In genomic region chr16:18730640-18731039, GRCm38 (mm10) we compare ENCODE assay signal across 27 mouse cellular contexts. TPM values are rescaled to one million over a fixed set of nuclear protein-coding genes. Genes with fewer than 3 reads are reported as not detected.
DNase-seq lines count a peak whose midpoint lies in the region; ATAC-seq and TF ChIP-seq lines count a peak whose summit lies in the region.
"Had no signal": no experiment of that assay in that cellular context is flagged by ENCODE, and none has a peak within 500 bp of the region (broad histone marks: within the 10 kb centered on the region; RNA-seq: fewer than 3 reads in every experiment).

No protein-coding gene starts in this region.

- WGBS in embryonic facial prominence, embryonic 14.5 days, result 69% methylated on average over 3 of the region's 3 CpGs
- WGBS in embryonic facial prominence, embryonic 10.5 days, result 85% methylated on average over 3 of the region's 3 CpGs
- 36% methylated on average over 3 of the region's 3 CpGs for WGBS in lung, embryonic 14.5 days
- WGBS in intestine, postnatal 0 days, result 34% methylated on average over 3 of the region's 3 CpGs
- WGBS in hindbrain, embryonic 12.5 days, result 81% methylated on average over 3 of the region's 3 CpGs

- H3K9me3 ChIP-seq in embryonic facial prominence, embryonic 14.5 days (ENCODE audit: control insufficient read depth, low read length), result no peaks in the 10 kb centered on the region
- H3K9me3 ChIP-seq in embryonic facial prominence, embryonic 10.5 days, result no peaks in the 10 kb centered on the region
- H3K9me3 ChIP-seq in lung, embryonic 14.5 days (ENCODE audit: low read depth, low read length), result no peaks in the 10 kb centered on the region
- no peaks in the 10 kb centered on the region for H3K9me3 ChIP-seq in CH12.LX (replicated peaks; ENCODE audit: low read length)
- no peaks in the 10 kb centered on the region for H3K9me3 ChIP-seq in intestine, postnatal 0 days (ENCODE audit: control insufficient read depth)
- H3K9me3 ChIP-seq in hindbrain, embryonic 12.5 days (replicated peaks), result no peaks in the 10 kb centered on the region
- H3K9me3 ChIP-seq: embryonic facial prominence, embryonic 15.5 days; G1E; heart, embryonic 10.5 days; heart, embryonic 13.5 days; hindbrain, embryonic 15.5 days had no signal

- H3K27ac ChIP-seq in embryonic facial prominence, embryonic 14.5 days (replicated peaks; ENCODE audit: low read depth, low read length), result no peak overlapping the region
- H3K27ac ChIP-seq in embryonic facial prominence, embryonic 10.5 days (replicated peaks), result no peak overlapping the region
- H3K27ac ChIP-seq in lung, embryonic 14.5 days (ENCODE audit: low read depth), result no peak overlapping the region
- H3K27ac ChIP-seq in CH12.LX (ENCODE audit: insufficient read depth, low read depth), result no peak overlapping the region
- H3K27ac ChIP-seq in intestine, postnatal 0 days (ENCODE audit: low read depth, low read length), result no peak overlapping the region
- no peak overlapping the region for H3K27ac ChIP-seq in hindbrain, embryonic 12.5 days
- H3K27ac ChIP-seq: embryonic facial prominence, embryonic 15.5 days; gastrocnemius, adult 2 months; heart, embryonic 10.5 days; heart, embryonic 13.5 days; hindbrain, embryonic 15.5 days had no signal

- ATAC-seq in embryonic facial prominence, embryonic 14.5 days (ENCODE audit: low read depth), result no peak
- no peak for ATAC-seq in lung, embryonic 14.5 days (ENCODE audit: insufficient read depth)
- ATAC-seq in intestine, postnatal 0 days, result peak; percentile 70
- ATAC-seq in hindbrain, embryonic 12.5 days (ENCODE audit: low FRiP score), result no peak
- ATAC-seq: forebrain, embryonic 14.5 days; forebrain, postnatal 0 days; Patski had no signal

- in situ Hi-C loops in CH12.LX (cut with MboI; ENCODE audit: low pct_ligation_motif_present, low pct_unique_long_range_greater_than_20kb, low sequenced_read_pairs), result no loop called here

- H3K4me3 ChIP-seq in embryonic facial prominence, embryonic 14.5 days (ENCODE audit: low read depth, low read length), result no peak overlapping the region
- no peak overlapping the region for H3K4me3 ChIP-seq in embryonic facial prominence, embryonic 10.5 days
- no peak overlapping the region for H3K4me3 ChIP-seq in lung, embryonic 14.5 days (ENCODE audit: low read depth, low read length)
- no peak overlapping the region for H3K4me3 ChIP-seq in CH12.LX (replicated peaks in 1 of 3; ENCODE audit: low read depth in 2 of 3, low read length in 2 of 3, poor library complexity in 1 of 3)
- H3K4me3 ChIP-seq in intestine, postnatal 0 days (ENCODE audit: low read depth, low read length), result no peak overlapping the region
- no peak overlapping the region for H3K4me3 ChIP-seq in hindbrain, embryonic 12.5 days
- H3K4me3 ChIP-seq: embryonic facial prominence, embryonic 15.5 days; gastrocnemius, adult 2 months; heart, embryonic 10.5 days; heart, embryonic 13.5 days; hindbrain, embryonic 15.5 days had no signal

- no peak overlapping the region for H3K9ac ChIP-seq in embryonic facial prominence, embryonic 14.5 days (ENCODE audit: low read depth, low read length)
- H3K9ac ChIP-seq in lung, embryonic 14.5 days, result no peak overlapping the region
- no peak overlapping the region for H3K9ac ChIP-seq in CH12.LX (ENCODE audit: insufficient read depth, low read depth)
- no peak overlapping the region for H3K9ac ChIP-seq in intestine, postnatal 0 days (ENCODE audit: low read depth, low read length)
- no peak overlapping the region for H3K9ac ChIP-seq in hindbrain, embryonic 12.5 days
- H3K9ac ChIP-seq: embryonic facial prominence, embryonic 15.5 days; forebrain, postnatal 0 days; heart, embryonic 13.5 days; hindbrain, embryonic 15.5 days had no signal

- peak; percentile 22 for DNase-seq in embryonic facial prominence, embryonic 14.5 days (ENCODE audit: low spot score)
- DNase-seq in embryonic facial prominence, embryonic 10.5 days (ENCODE audit: low spot score), result no peak
- peak; percentile 27 for DNase-seq in lung, embryonic 14.5 days
- no peak for DNase-seq in lung, adult 18-20 months
- DNase-seq in CH12.LX (ENCODE audit: extremely low read depth), result no peak
- no peak for DNase-seq in cerebellum, postnatal 4 days (ENCODE audit: low spot score in 2 of 2)
- DNase-seq: adrenal gland, postnatal 14 days; cerebellum, adult 11 months; cerebellum, adult 2 months; cerebellum, adult 9-11 months; cerebellum, postnatal 25 days; embryo, embryonic 11 days; forebrain, postnatal 0 days; gastrocnemius, adult 2 months; gastrocnemius, postnatal 14 days; heart, adult 18-20 months; heart, postnatal 14 days; heart, postnatal 4 days had no signal

- no peak for TF ChIP-seq CTCF in lung, embryonic 14.5 days (IDR thresholded peaks at IDR 0.05; ENCODE audit: low read depth)
- TF ChIP-seq CTCF in CH12.LX (conservative IDR thresholded peaks at IDR 0.05 in 1 of 2, IDR thresholded peaks at IDR 0.05 in 1 of 2; ENCODE audit: low read depth in 2 of 2, low read length in 2 of 2), result no peak
- no peak for TF ChIP-seq CTCF in intestine, postnatal 0 days (IDR thresholded peaks at IDR 0.05; ENCODE audit: low read depth)

- TF ChIP-seq RAD21 in CH12.LX (IDR thresholded peaks at IDR 0.05; ENCODE audit: low read depth, low read length), result no peak

- no peak for TF ChIP-seq EP300 in CH12.LX (IDR thresholded peaks at IDR 0.05; ENCODE audit: low read length)

- H3K36me3 ChIP-seq in embryonic facial prominence, embryonic 14.5 days (ENCODE audit: control insufficient read depth, insufficient read depth, low read length), result no peaks in the 10 kb centered on the region
- no peaks in the 10 kb centered on the region for H3K36me3 ChIP-seq in embryonic facial prominence, embryonic 10.5 days (replicated peaks)
- H3K36me3 ChIP-seq in lung, embryonic 14.5 days (ENCODE audit: insufficient read depth), result no peaks in the 10 kb centered on the region
- H3K36me3 ChIP-seq in CH12.LX (replicated peaks in 1 of 2; ENCODE audit: control insufficient read depth in 1 of 2, insufficient read depth in 1 of 2, low read length in 1 of 2), result no peaks in the 10 kb centered on the region
- no peaks in the 10 kb centered on the region for H3K36me3 ChIP-seq in intestine, postnatal 0 days (ENCODE audit: control insufficient read depth, insufficient read depth)
- H3K36me3 ChIP-seq in hindbrain, embryonic 12.5 days, result no peaks in the 10 kb centered on the region
- H3K36me3 ChIP-seq: embryonic facial prominence, embryonic 15.5 days; G1E; heart, embryonic 10.5 days; heart, embryonic 13.5 days; hindbrain, embryonic 15.5 days had no signal

- dilution Hi-C loops in CH12.LX (cut with MboI; ENCODE audit: extremely low pct_ligation_motif_present, extremely low pct_unique_long_range_greater_than_20kb, low sequenced_read_pairs), result no loop called here

- H3K79me2 ChIP-seq in CH12.LX (replicated peaks; ENCODE audit: control insufficient read depth, extremely low read depth, insufficient read depth, poor library complexity, severe bottlenecking), result no peaks in the 10 kb centered on the region

- no peak for TF ChIP-seq POLR2A in CH12.LX (IDR thresholded peaks at IDR 0.05; ENCODE audit: low read depth, low read length)

- no peak overlapping the region for H3K4me2 ChIP-seq in embryonic facial prominence, embryonic 14.5 days (ENCODE audit: low read depth, low read length)
- no peak overlapping the region for H3K4me2 ChIP-seq in lung, embryonic 14.5 days
- no peak overlapping the region for H3K4me2 ChIP-seq in CH12.LX (ENCODE audit: insufficient read depth, low read depth, poor library complexity, severe bottlenecking)
- H3K4me2 ChIP-seq in intestine, postnatal 0 days (replicated peaks; ENCODE audit: low read depth), result no peak overlapping the region
- H3K4me2 ChIP-seq in hindbrain, embryonic 12.5 days (replicated peaks), result no peak overlapping the region
- H3K4me2 ChIP-seq: embryonic facial prominence, embryonic 15.5 days; heart, embryonic 13.5 days; hindbrain, embryonic 15.5 days had no signal

- H3K4me1 ChIP-seq in embryonic facial prominence, embryonic 14.5 days (ENCODE audit: control insufficient read depth, insufficient read depth, low read length), result no peaks in the 10 kb centered on the region
- no peaks in the 10 kb centered on the region; the same call in none of the 2 replicates for H3K4me1 ChIP-seq in embryonic facial prominence, embryonic 10.5 days
- no peaks in the 10 kb centered on the region for H3K4me1 ChIP-seq in lung, embryonic 14.5 days (ENCODE audit: insufficient read depth)
- peaks cover 0 to 33% of the 10 kb centered on the region in 2 experiments; a peak in 2 of 4 replicates for H3K4me1 ChIP-seq in CH12.LX (ENCODE audit: control insufficient read depth in 1 of 2, insufficient read depth in 2 of 2)
- 0 out of 2 replicates have a peak, but pooled peaks cover 3% of the 10 kb centered on the region for H3K4me1 ChIP-seq in intestine, postnatal 0 days (replicated peaks; ENCODE audit: control insufficient read depth, insufficient read depth, low read length)
- no peaks in the 10 kb centered on the region for H3K4me1 ChIP-seq in hindbrain, embryonic 12.5 days
- H3K4me1 ChIP-seq: heart, embryonic 13.5 days; hindbrain, embryonic 15.5 days had no signal

- no peaks in the 10 kb centered on the region for H3K27me3 ChIP-seq in embryonic facial prominence, embryonic 14.5 days (replicated peaks; ENCODE audit: control insufficient read depth, insufficient read depth, low read length)
- no peaks in the 10 kb centered on the region for H3K27me3 ChIP-seq in embryonic facial prominence, embryonic 10.5 days (replicated peaks; ENCODE audit: low read depth, poor library complexity, severe bottlenecking)
- no peaks in the 10 kb centered on the region for H3K27me3 ChIP-seq in lung, embryonic 14.5 days (ENCODE audit: insufficient read depth, low read length)
- H3K27me3 ChIP-seq in CH12.LX (replicated peaks), result no peaks in the 10 kb centered on the region
- no peaks in the 10 kb centered on the region for H3K27me3 ChIP-seq in intestine, postnatal 0 days (replicated peaks; ENCODE audit: control insufficient read depth, insufficient read depth, low read length)
- H3K27me3 ChIP-seq in hindbrain, embryonic 12.5 days, result no peaks in the 10 kb centered on the region
- H3K27me3 ChIP-seq: embryonic facial prominence, embryonic 15.5 days; heart, embryonic 13.5 days; hindbrain, embryonic 15.5 days; Patski had no signal

TF ChIP-seq in CH12.LX, 34 proteins besides CTCF, POLR2A, EP300 and RAD21:
- TF ChIP-seq ZKSCAN1 (IDR thresholded peaks at IDR 0.05; ENCODE audit: borderline replicate concordance, low read depth, low read length), result no peak
- 0 out of 2 replicates have a peak, but pooled peaks have one; percentile 15 for TF ChIP-seq BHLHE40 (IDR thresholded peaks at IDR 0.05; ENCODE audit: low read depth, low read length)

RNA-seq across cellular contexts. Expression of gene Cldn5, which starts 46.0 kb away (rescaled TPM):
- 35.4 and 39.5 TPM in 2 replicates for polyA plus RNA-seq in embryonic facial prominence, embryonic 14.5 days (2014; fragmentation: Nextera tagmentation; extraction: Ambion mirVana)
- 20.0 and 22.0 TPM in 2 replicates for polyA plus RNA-seq in embryonic facial prominence, embryonic 10.5 days (2016; fragmentation: Nextera tagmentation; extraction: Ambion mirVana)
- polyA plus RNA-seq in lung, embryonic 14.5 days (2014; fragmentation: Nextera tagmentation; extraction: Ambion mirVana), result 94.1 and 105 TPM in 2 replicates
- total RNA-seq in CH12.LX (2012; rRNA removed), result not detected in 2 replicates
- not detected in 2 replicates for total RNA-seq in CH12.LX (2014; rRNA removed)
- not detected in 2 replicates for polyA plus RNA-seq in CH12.LX (2012; ENCODE audit: insufficient read length, low read depth)
- polyA plus RNA-seq in intestine, postnatal 0 days (2015; fragmentation: Nextera tagmentation; extraction: Ambion mirVana), result 23.1 and 25.3 TPM in 2 replicates
- 30.0 and 35.1 TPM in 2 replicates for polyA plus RNA-seq in hindbrain, embryonic 12.5 days (2016; fragmentation: Nextera tagmentation; extraction: Ambion mirVana)
- total RNA-seq: G1E had no signal
- polyA plus RNA-seq: Patski had no signal

Comparison
In these comparisons a context has a peak if more than half of its experiments do, and no peak if none do; other contexts are left out.
1. DNase-seq: peak in embryonic facial prominence, embryonic 14.5 days (single experiment) and lung, embryonic 14.5 days (single experiment); none in embryonic facial prominence, embryonic 10.5 days (single experiment), lung, adult 18-20 months (0 of 2), CH12.LX (single experiment) and cerebellum, postnatal 4 days (0 of 2).
2. RNA of gene Cldn5, which starts 46.0 kb away (polyA plus RNA-seq): 94.1 to 105 TPM in lung, embryonic 14.5 days, 35.4 to 39.5 TPM in embryonic facial prominence, embryonic 14.5 days, 30.0 to 35.1 TPM in hindbrain, embryonic 12.5 days, 23.1 to 25.3 TPM in intestine, postnatal 0 days and 20.0 to 22.0 TPM in embryonic facial prominence, embryonic 10.5 days; not detected in CH12.LX; every median in the first group is over 10 times any median in the second.